Mouse (Mus musculus) stomach, postnatal 0 days (tissue): ENCODE data around the gene Nlrp6. TPM values are rescaled to one million over a fixed set of nuclear protein-coding genes. Genes with fewer than 3 reads are reported as not detected.
A peak's percentile ranks its signal among the peaks of the same experiment; 100 is the strongest.
"Not testable (repeated sequence)": the region's sequence is repeated elsewhere in the genome, so short reads cannot be mapped to it uniquely, and the experiment has no call there.

ENCODE experiments used
- ATAC-seq: fragments of 200-750 bp; cut with Nextera tagmentation; 2 replicates; pipeline ENCODE4 v1.8.0; 2017; ENCODE audit not compliant: low FRiP score, low TSS enrichment
- DNase-seq: peaks from one replicate; pipeline ENCODE4 v3.0.0-alpha.2; 2016; ENCODE audit warnings: low spot score
- H3K27ac ChIP-seq: fragments of 300-500 bp; sonication (generic); replicated peaks from 2 replicates; pipeline ENCODE4 v1.5.1; 2014; ENCODE audit warnings: mild to moderate bottlenecking, control low read depth
- H3K27me3 ChIP-seq: fragments of 300-500 bp; sonication (generic); 2 replicates; pipeline ENCODE4 v1.6.1; 2014; ENCODE audit warnings: low read length; ENCODE audit not compliant: control insufficient read depth, insufficient read depth
- H3K36me3 ChIP-seq: fragments of 300-500 bp; sonication (generic); 2 replicates; pipeline ENCODE4 v1.6.1; 2014; ENCODE audit warnings: low read length, mixed read lengths; ENCODE audit not compliant: control insufficient read depth, insufficient read depth
- H3K4me1 ChIP-seq: fragments of 300-500 bp; sonication (generic); replicated peaks from 2 replicates; pipeline ENCODE4 v1.6.1; 2014; ENCODE audit warnings: antibody characterized with exemption; ENCODE audit not compliant: control insufficient read depth, insufficient read depth
- H3K4me2 ChIP-seq: fragments of 300-500 bp; sonication (generic); replicated peaks from 2 replicates; pipeline ENCODE4 v1.6.1; 2014; ENCODE audit warnings: low read depth, mild to moderate bottlenecking, control low read depth, moderate library complexity
- H3K4me3 ChIP-seq: fragments of 300-500 bp; sonication (generic); 2 replicates; pipeline ENCODE4 v1.5.1; 2014; ENCODE audit warnings: low read depth, low read length, control low read depth
- H3K9ac ChIP-seq: fragments of 300-500 bp; sonication (generic); 2 replicates; pipeline ENCODE4 v1.6.1; 2014; ENCODE audit warnings: mild to moderate bottlenecking, low read length, control low read depth, mixed read lengths
- H3K9me3 ChIP-seq: fragments of 300-500 bp; sonication (generic); 2 replicates; pipeline ENCODE4 v1.6.1; 2016; ENCODE audit warnings: low read length; ENCODE audit not compliant: control insufficient read depth
- CTCF ChIP-seq: IDR thresholded peaks from 2 replicates; pipeline ENCODE4 v1.5.1; 2016; ENCODE audit warnings: antibody characterized with exemption, low read depth, mild to moderate bottlenecking, moderate library complexity
- EP300 ChIP-seq: optimal IDR thresholded peaks from 2 replicates; pipeline ENCODE3; 2016; ENCODE audit warnings: antibody characterized with exemption
- WGBS: fragments of 180-500 bp; shearing (Covaris S2); extraction: QIAGEN DNeasy Blood & Tissue Kit; methylation state at CpG from one replicate; pipeline ENCODE4 v1.1.7; 2014; 5-methylcytosine and 5-hydroxymethylcytosine counted together
- polyA plus RNA-seq: library from polyadenylated mRNA; unstranded; fragments of >200 nt; fragmentation: Nextera tagmentation; extraction: Ambion mirVana; gene quantifications from 2 replicates; pipeline ENCODE4 v1.2.1, GENCODE M21; 2015

The Nlrp6 gene
- polyA plus RNA-seq, 1 experiment from 2014 or later, result 1.7 TPM

DNA sequence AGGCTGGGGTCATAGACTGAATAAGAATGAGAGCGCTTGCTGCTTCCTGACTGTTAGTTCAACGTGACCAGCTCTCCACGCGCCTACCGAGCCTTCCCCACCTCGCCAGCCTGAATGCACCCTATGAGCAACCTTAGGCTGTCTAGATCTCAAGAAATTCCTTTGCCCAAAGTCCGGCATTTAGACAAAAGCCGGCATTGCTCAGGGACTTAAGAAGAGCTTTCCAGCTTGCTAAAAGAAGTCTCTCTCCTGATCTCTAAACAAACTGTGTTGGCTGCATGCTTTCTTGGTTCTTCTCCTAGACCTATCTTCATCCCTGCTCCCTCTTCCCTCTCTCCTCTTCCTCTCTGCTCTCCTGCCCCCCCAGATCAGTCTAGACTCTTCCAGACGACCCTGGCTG is 54.2 kb downstream of the Nlrp6 start:
- H3K9ac ChIP-seq, result no peak overlapping the region
- H3K27me3 ChIP-seq, result no peaks in the 10 kb centered on the region
- no peak for DNase-seq
- ATAC-seq, result no peak
- H3K4me2 ChIP-seq, result no peak overlapping the region
- WGBS, result 25% methylated on average over 9 of the region's 9 CpGs
- H3K4me1 ChIP-seq, result peaks cover 10% of the 10 kb centered on the region
- peak overlapping the region; percentile 50 for H3K27ac ChIP-seq
- H3K9me3 ChIP-seq, result no peaks in the 10 kb centered on the region
- no peak overlapping the region for H3K4me3 ChIP-seq
- no peak for TF ChIP-seq CTCF
- TF ChIP-seq EP300, result no peak
- no peaks in the 10 kb centered on the region for H3K36me3 ChIP-seq

DNA sequence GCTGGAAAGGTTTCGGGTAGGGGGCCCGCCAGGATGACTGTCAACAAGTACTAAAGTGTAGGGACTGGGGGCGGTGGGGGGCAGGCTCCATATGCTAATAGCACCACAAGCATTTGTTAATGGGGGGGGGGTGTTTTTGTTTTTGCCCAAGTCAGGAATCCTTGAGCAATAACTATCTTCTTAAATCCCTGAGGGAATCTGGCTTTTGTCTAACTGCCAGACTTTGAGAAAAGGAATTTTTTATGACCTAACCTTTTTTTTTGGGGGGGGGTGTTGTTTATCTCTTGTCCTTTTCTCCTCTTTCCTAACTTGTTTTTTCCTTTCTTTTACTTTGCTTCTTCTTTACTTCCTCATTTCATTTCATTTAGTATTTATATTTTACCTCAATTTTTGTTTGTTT is 54.8 kb downstream of the Nlrp6 start:
- Histone ChIP-seq H3K4me2 (no peak overlapping the region), H3K4me3 (no peak overlapping the region), H3K4me1 (peaks cover 10% of the 10 kb centered on the region), H3K9me3 (no peaks in the 10 kb centered on the region), H3K9ac (no peak overlapping the region), H3K27me3 (no peaks in the 10 kb centered on the region), H3K27ac (no peak overlapping the region), H3K36me3 (no peaks in the 10 kb centered on the region)
- TF ChIP-seq EP300, result no peak
- no peak for TF ChIP-seq CTCF
- WGBS, result 39% methylated on average over 3 of the region's 3 CpGs
- DNase-seq (no peak), ATAC-seq (no peak)

DNA sequence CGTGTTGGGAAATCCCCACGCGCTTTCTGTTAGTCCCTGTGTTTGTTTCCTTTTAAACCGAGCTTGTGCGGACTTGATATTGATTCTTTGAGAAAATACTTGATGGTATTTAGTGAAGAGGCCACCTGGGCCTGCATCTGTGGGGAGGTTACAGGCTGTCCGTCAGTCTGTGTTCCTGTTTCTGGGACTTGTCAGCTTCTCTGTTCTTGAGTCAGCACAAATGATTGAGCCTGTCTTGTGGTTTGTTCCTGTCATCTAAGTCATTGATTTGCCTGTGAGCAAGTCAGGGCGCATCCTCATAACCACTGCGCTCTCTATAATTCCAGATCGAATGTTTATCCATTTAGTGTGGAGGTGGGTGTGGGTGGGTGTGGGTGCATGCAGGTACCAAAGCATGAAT is 56.0 kb downstream of the Nlrp6 start:
- 80% methylated on average over 9 of the region's 9 CpGs for WGBS
- H3K27me3 ChIP-seq, H3K4me2 ChIP-seq, H3K36me3 ChIP-seq, H3K4me3 ChIP-seq, H3K4me1 ChIP-seq, H3K27ac ChIP-seq, H3K9me3 ChIP-seq, DNase-seq, H3K9ac ChIP-seq, ATAC-seq: not testable (repeated sequence)

Other genes with a start within 250 kb of the Nlrp6 start
- gene Olfr45, start 239.0 kb upstream of the Nlrp6 start, polyA plus RNA-seq, result not detected in 2 replicates
- gene Olfr541, start 223.6 kb upstream of the Nlrp6 start, polyA plus RNA-seq, result not detected in 2 replicates
- 0.52 and 0.85 TPM in 2 replicates for gene Cyp2e1, start 157.2 kb upstream of the Nlrp6 start, polyA plus RNA-seq
- gene Syce1, start 133.1 kb upstream of the Nlrp6 start, polyA plus RNA-seq, result 0.11 and 0.16 TPM in 2 replicates
- gene Zfp941, start 98.7 kb upstream of the Nlrp6 start, polyA plus RNA-seq, result 0.59 and 0.65 TPM in 2 replicates
- gene Urah, start 85.9 kb upstream of the Nlrp6 start, polyA plus RNA-seq, result 21.9 and 22.7 TPM in 2 replicates
- gene Scgb1c1, start 75.4 kb upstream of the Nlrp6 start, polyA plus RNA-seq, result not detected in 2 replicates
- gene Odf3, start 73.1 kb upstream of the Nlrp6 start, polyA plus RNA-seq, result not detected in 2 replicates
- gene Gm45785, start 64.6 kb upstream of the Nlrp6 start, polyA plus RNA-seq, result not detected in 2 replicates
- 49.0 and 49.1 TPM in 2 replicates for gene Ric8a, start 63.9 kb upstream of the Nlrp6 start, polyA plus RNA-seq
- 44.5 and 49.0 TPM in 2 replicates for gene Bet1l, start 63.3 kb upstream of the Nlrp6 start, polyA plus RNA-seq
- 160 and 166 TPM in 2 replicates for gene Psmd13, start 38.9 kb upstream of the Nlrp6 start, polyA plus RNA-seq
- 17.9 and 19.0 TPM in 2 replicates for gene Sirt3, start 38.6 kb upstream of the Nlrp6 start, polyA plus RNA-seq
- gene Cox8b, start 20.5 kb upstream of the Nlrp6 start, polyA plus RNA-seq, result 1.3 and 2.6 TPM in 2 replicates
- gene Pgghg, start 20.5 kb downstream of the Nlrp6 start, polyA plus RNA-seq, result 10.1 and 12.3 TPM in 2 replicates
- 0.58 and 0.82 TPM in 2 replicates for gene Ifitm5, start 29.4 kb downstream of the Nlrp6 start, polyA plus RNA-seq
- gene Gm45717, start 35.0 kb downstream of the Nlrp6 start, polyA plus RNA-seq, result 0.32 and 0.71 TPM in 2 replicates
- 932 and 1,048 TPM in 2 replicates for gene Ifitm2, start 35.1 kb downstream of the Nlrp6 start, polyA plus RNA-seq
- gene Ifitm1, start 46.3 kb downstream of the Nlrp6 start, polyA plus RNA-seq, result 162 and 173 TPM in 2 replicates
- 350 and 450 TPM in 2 replicates for gene Ifitm3, start 89.9 kb downstream of the Nlrp6 start, polyA plus RNA-seq
- gene Ifitm6, start 97.0 kb downstream of the Nlrp6 start, polyA plus RNA-seq, result 0.40 and 0.63 TPM in 2 replicates
- gene Gm17387, start 108.2 kb downstream of the Nlrp6 start, polyA plus RNA-seq, result not detected in 2 replicates
- gene B4galnt4, start 140.2 kb downstream of the Nlrp6 start, polyA plus RNA-seq, result 1.2 and 1.5 TPM in 2 replicates
- gene Pkp3, start 157.3 kb downstream of the Nlrp6 start, polyA plus RNA-seq, result 97.9 and 105 TPM in 2 replicates
- gene Sigirr, start 179.7 kb downstream of the Nlrp6 start, polyA plus RNA-seq, result 12.6 and 14.0 TPM in 2 replicates
- gene Ano9, start 196.9 kb downstream of the Nlrp6 start, polyA plus RNA-seq, result 17.9 and 20.4 TPM in 2 replicates
- 21.6 and 22.9 TPM in 2 replicates for gene Ptdss2, start 201.5 kb downstream of the Nlrp6 start, polyA plus RNA-seq